Mouse (Mus musculus): ENCODE results near the gene Kdsr. TPM values are rescaled to one million over a fixed set of nuclear protein-coding genes. Genes with fewer than 3 reads are reported as not detected.
A peak's percentile ranks its signal among the peaks of the same experiment; 100 is the strongest.

The Kdsr gene
- polyA plus RNA-seq (2014; fragmentation: Nextera tagmentation; extraction: Ambion mirVana), result 13.2 and 16.3 TPM in 2 replicates

GRCm38 (mm10) chr1:106759572-106760435 lies at the start of gene Kdsr:
Gene Kdsr, minus strand, starts transcription at chr1:106759727.
- peak; percentile 99 for ATAC-seq (ENCODE audit: low read depth)
- peak within 1 kb of the TSS; percentile 93 for H3K4me2 ChIP-seq (ENCODE audit: low read depth, low read length)
- H3K4me3 ChIP-seq (ENCODE audit: low read depth, low read length), result peak within 1 kb of the TSS; percentile 53
- H3K27me3 ChIP-seq (ENCODE audit: control insufficient read depth, insufficient read depth, low read length), result no peaks in the 10 kb centered on the region
- H3K9ac ChIP-seq (replicated peaks; ENCODE audit: low read depth, low read length), result peak within 1 kb of the TSS; percentile 72
- H3K27ac ChIP-seq (ENCODE audit: low read depth, low read length), result peak within 1 kb of the TSS; percentile 87
- no peaks in the 10 kb centered on the region for H3K9me3 ChIP-seq (ENCODE audit: control insufficient read depth, low read length)
- WGBS, result 3% methylated on average over 51 of the region's 51 CpGs
- peaks cover 9% of the 10 kb centered on the region for H3K4me1 ChIP-seq (ENCODE audit: control insufficient read depth, insufficient read depth, low read length)
- no peaks in the 10 kb centered on the region for H3K36me3 ChIP-seq (ENCODE audit: control insufficient read depth, insufficient read depth, low read length)

GRCm38 (mm10) chr1:106799931-106800330 lies 40.4 kb upstream of the Kdsr start:
- 85% methylated on average over 3 of the region's 3 CpGs for WGBS
- Histone ChIP-seq H3K36me3 (ENCODE audit: control insufficient read depth, insufficient read depth, low read length) (no peaks in the 10 kb centered on the region), H3K4me3 (ENCODE audit: low read depth, low read length) (no peak overlapping the region), H3K9ac (replicated peaks; ENCODE audit: low read depth, low read length) (no peak overlapping the region), H3K4me1 (ENCODE audit: control insufficient read depth, insufficient read depth, low read length) (peaks cover 6% of the 10 kb centered on the region; the same call in 1 of the 2 replicates), H3K4me2 (ENCODE audit: low read depth, low read length) (no peak overlapping the region), H3K27ac (ENCODE audit: low read depth, low read length) (no peak overlapping the region), H3K27me3 (ENCODE audit: control insufficient read depth, insufficient read depth, low read length) (0 out of 2 replicates have a peak, but pooled peaks cover 2% of the 10 kb centered on the region), H3K9me3 (ENCODE audit: control insufficient read depth, low read length) (no peaks in the 10 kb centered on the region)
- ATAC-seq (ENCODE audit: low read depth), result no peak

- no peak for ATAC-seq (ENCODE audit: low read depth)
- Histone ChIP-seq H3K9me3 (ENCODE audit: control insufficient read depth, low read length) (no peaks in the 10 kb centered on the region), H3K4me2 (ENCODE audit: low read depth, low read length) (no peak overlapping the region), H3K4me1 (ENCODE audit: control insufficient read depth, insufficient read depth, low read length) (peaks cover 12% of the 10 kb centered on the region), H3K36me3 (ENCODE audit: control insufficient read depth, insufficient read depth, low read length) (no peaks in the 10 kb centered on the region), H3K4me3 (ENCODE audit: low read depth, low read length) (no peak overlapping the region), H3K27me3 (ENCODE audit: control insufficient read depth, insufficient read depth, low read length) (0 out of 2 replicates have a peak, but pooled peaks cover 2% of the 10 kb centered on the region), H3K9ac (replicated peaks; ENCODE audit: low read depth, low read length) (no peak overlapping the region), H3K27ac (ENCODE audit: low read depth, low read length) (no peak overlapping the region)
- 56% methylated on average over 1 of the region's 1 CpGs for WGBS
Measured at GRCm38 (mm10) chr1:106799406-106799805, 39.9 kb upstream of the Kdsr start.

GRCm38 (mm10) chr1:106796987-106797779 lies 37.7 kb upstream of the Kdsr start:
- H3K9ac ChIP-seq (replicated peaks; ENCODE audit: low read depth, low read length), result no peak overlapping the region
- H3K36me3 ChIP-seq (ENCODE audit: control insufficient read depth, insufficient read depth, low read length), result no peaks in the 10 kb centered on the region
- H3K9me3 ChIP-seq (ENCODE audit: control insufficient read depth, low read length), result no peaks in the 10 kb centered on the region
- no peak overlapping the region for H3K27ac ChIP-seq (ENCODE audit: low read depth, low read length)
- H3K4me3 ChIP-seq (ENCODE audit: low read depth, low read length), result peak overlapping the region; percentile 89
- ATAC-seq (ENCODE audit: low read depth), result peak; percentile 35; the same call in 1 of the 2 replicates
- H3K4me1 ChIP-seq (ENCODE audit: control insufficient read depth, insufficient read depth, low read length), result peaks cover 18% of the 10 kb centered on the region
- WGBS, result 61% methylated on average over 7 of the region's 7 CpGs
- H3K27me3 ChIP-seq (ENCODE audit: control insufficient read depth, insufficient read depth, low read length), result 0 out of 2 replicates have a peak, but pooled peaks cover 2% of the 10 kb centered on the region
- H3K4me2 ChIP-seq (ENCODE audit: low read depth, low read length), result peak overlapping the region; percentile 57

- Histone ChIP-seq H3K27ac (ENCODE audit: low read depth, low read length) (peak within 1 kb of the TSS; percentile 87), H3K36me3 (ENCODE audit: control insufficient read depth, insufficient read depth, low read length) (no peaks in the 10 kb centered on the region), H3K27me3 (ENCODE audit: control insufficient read depth, insufficient read depth, low read length) (0 out of 2 replicates have a peak, but pooled peaks cover 2% of the 10 kb centered on the region), H3K4me1 (ENCODE audit: control insufficient read depth, insufficient read depth, low read length) (peaks cover 18% of the 10 kb centered on the region), H3K4me2 (ENCODE audit: low read depth, low read length) (peak within 1 kb of the TSS; percentile 73), H3K9ac (replicated peaks; ENCODE audit: low read depth, low read length) (peak within 1 kb of the TSS; percentile 97), H3K4me3 (ENCODE audit: low read depth, low read length) (peak within 1 kb of the TSS; percentile 89), H3K9me3 (ENCODE audit: control insufficient read depth, low read length) (no peaks in the 10 kb centered on the region)
- peak; percentile 100 for ATAC-seq (ENCODE audit: low read depth)
- under 1% methylated on average over 23 of the region's 23 CpGs for WGBS
Measured at GRCm38 (mm10) chr1:106796542-106796924, 37.0 kb upstream of the Kdsr start, which contains the start of gene Vps4b. Gene Vps4b, minus strand, starts transcription at chr1:106796728.

GRCm38 (mm10) chr1:106795634-106796541 lies 36.4 kb upstream of the Kdsr start:
- Histone ChIP-seq H3K27ac (ENCODE audit: low read depth, low read length) (peak overlapping the region; percentile 87), H3K9ac (replicated peaks; ENCODE audit: low read depth, low read length) (peak overlapping the region; percentile 97), H3K27me3 (ENCODE audit: control insufficient read depth, insufficient read depth, low read length) (0 out of 2 replicates have a peak, but pooled peaks cover 2% of the 10 kb centered on the region), H3K36me3 (ENCODE audit: control insufficient read depth, insufficient read depth, low read length) (no peaks in the 10 kb centered on the region), H3K9me3 (ENCODE audit: control insufficient read depth, low read length) (no peaks in the 10 kb centered on the region), H3K4me1 (ENCODE audit: control insufficient read depth, insufficient read depth, low read length) (peaks cover 18% of the 10 kb centered on the region), H3K4me3 (ENCODE audit: low read depth, low read length) (peak overlapping the region; percentile 89), H3K4me2 (ENCODE audit: low read depth, low read length) (peak overlapping the region; percentile 73)
- WGBS, result 2% methylated on average over 51 of the region's 51 CpGs
- ATAC-seq (ENCODE audit: low read depth), result peak; percentile 91

GRCm38 (mm10) chr1:106774896-106775295 lies 15.4 kb upstream of the Kdsr start:
- Histone ChIP-seq H3K27ac (ENCODE audit: low read depth, low read length) (no peak overlapping the region), H3K36me3 (ENCODE audit: control insufficient read depth, insufficient read depth, low read length) (peaks cover 50% of the 10 kb centered on the region), H3K4me1 (ENCODE audit: control insufficient read depth, insufficient read depth, low read length) (no peaks in the 10 kb centered on the region), H3K27me3 (ENCODE audit: control insufficient read depth, insufficient read depth, low read length) (no peaks in the 10 kb centered on the region), H3K4me2 (ENCODE audit: low read depth, low read length) (no peak overlapping the region), H3K9me3 (ENCODE audit: control insufficient read depth, low read length) (no peaks in the 10 kb centered on the region), H3K9ac (replicated peaks; ENCODE audit: low read depth, low read length) (no peak overlapping the region), H3K4me3 (ENCODE audit: low read depth, low read length) (no peak overlapping the region)
- 97% methylated on average over 4 of the region's 4 CpGs for WGBS
- no peak for ATAC-seq (ENCODE audit: low read depth)

GRCm38 (mm10) chr1:106774092-106774491 lies 14.6 kb upstream of the Kdsr start:
- Histone ChIP-seq H3K4me3 (ENCODE audit: low read depth, low read length) (no peak overlapping the region), H3K36me3 (ENCODE audit: control insufficient read depth, insufficient read depth, low read length) (peaks cover 43% of the 10 kb centered on the region), H3K27me3 (ENCODE audit: control insufficient read depth, insufficient read depth, low read length) (no peaks in the 10 kb centered on the region), H3K9me3 (ENCODE audit: control insufficient read depth, low read length) (no peaks in the 10 kb centered on the region), H3K4me2 (ENCODE audit: low read depth, low read length) (no peak overlapping the region), H3K4me1 (ENCODE audit: control insufficient read depth, insufficient read depth, low read length) (no peaks in the 10 kb centered on the region), H3K9ac (replicated peaks; ENCODE audit: low read depth, low read length) (no peak overlapping the region), H3K27ac (ENCODE audit: low read depth, low read length) (no peak overlapping the region)
- WGBS, result 93% methylated on average over 9 of the region's 9 CpGs
- no peak for ATAC-seq (ENCODE audit: low read depth)

Data from neural tube, embryonic 14.5 days (tissue).